Mouse (Mus musculus) lung, postnatal 0 days (tissue): ENCODE results near the gene Prkca. TPM values are rescaled to one million over a fixed set of nuclear protein-coding genes. Genes with fewer than 3 reads are reported as not detected.

Source experiments
- ATAC-seq: fragments of 200-750 bp; cut with Nextera tagmentation; 2 replicates; pipeline ENCODE4 v1.8.0; 2017; ENCODE audit warnings: moderate library complexity
- DNase-seq: peaks from one replicate; pipeline ENCODE4 v3.0.0-alpha.2; 2016; ENCODE audit warnings: low spot score
- H3K27ac ChIP-seq: fragments of 300-500 bp; sonication (generic); 2 replicates; pipeline ENCODE4 v1.5.1; 2014; ENCODE audit warnings: antibody characterized with exemption, mild to moderate bottlenecking, low read length, mixed read lengths
- H3K27me3 ChIP-seq: fragments of 300-500 bp; sonication (generic); replicated peaks from 2 replicates; pipeline ENCODE4 v1.6.1; 2014; ENCODE audit warnings: low read length, mixed read lengths; ENCODE audit not compliant: insufficient read depth
- H3K36me3 ChIP-seq: fragments of 300-500 bp; sonication (generic); 2 replicates; pipeline ENCODE4 v1.6.1; 2014; ENCODE audit warnings: low read length, mixed read lengths; ENCODE audit not compliant: insufficient read depth
- H3K4me1 ChIP-seq: fragments of 300-500 bp; sonication (generic); 2 replicates; pipeline ENCODE4 v1.6.1; 2014; ENCODE audit warnings: antibody characterized with exemption, low read depth, low read length, mixed read lengths; ENCODE audit not compliant: insufficient read depth
- H3K4me2 ChIP-seq: fragments of 300-500 bp; sonication (generic); replicated peaks from 2 replicates; pipeline ENCODE4 v1.6.1; 2014; ENCODE audit warnings: low read depth, mild to moderate bottlenecking, low read length, moderate library complexity, mixed read lengths
- H3K4me3 ChIP-seq: fragments of 300-500 bp; sonication (generic); 2 replicates; pipeline ENCODE4 v1.5.1; 2014; ENCODE audit warnings: low read depth, low read length
- H3K9ac ChIP-seq: fragments of 300-500 bp; sonication (generic); replicated peaks from 2 replicates; pipeline ENCODE4 v1.6.1; 2014; ENCODE audit warnings: low read depth, mild to moderate bottlenecking
- H3K9me3 ChIP-seq: fragments of 300-500 bp; sonication (generic); 2 replicates; pipeline ENCODE4 v1.6.1; 2016; ENCODE audit warnings: low read length, mixed read lengths
- CTCF ChIP-seq: IDR thresholded peaks from 2 replicates; pipeline ENCODE4 v1.5.1; 2016; ENCODE audit warnings: antibody characterized with exemption, mild to moderate bottlenecking
- EP300 ChIP-seq: IDR thresholded peaks from 2 replicates; pipeline ENCODE4 v1.6.1; 2016; ENCODE audit warnings: antibody characterized with exemption, mild to moderate bottlenecking, control low read depth
- WGBS: fragments of 180-500 bp; shearing (Covaris S2); extraction: QIAGEN DNeasy Blood & Tissue Kit; methylation state at CpG from one replicate; pipeline ENCODE4 v1.1.7; 2014; 5-methylcytosine and 5-hydroxymethylcytosine counted together
- polyA plus RNA-seq: library from polyadenylated mRNA; unstranded; fragments of >200 nt; fragmentation: Nextera tagmentation; extraction: Ambion mirVana; gene quantifications from 2 replicates; pipeline ENCODE4 v1.2.1, GENCODE M21; 2015

Prkca gene
- polyA plus RNA-seq, 1 experiment from 2014 or later: 4.0 TPM

DNA sequence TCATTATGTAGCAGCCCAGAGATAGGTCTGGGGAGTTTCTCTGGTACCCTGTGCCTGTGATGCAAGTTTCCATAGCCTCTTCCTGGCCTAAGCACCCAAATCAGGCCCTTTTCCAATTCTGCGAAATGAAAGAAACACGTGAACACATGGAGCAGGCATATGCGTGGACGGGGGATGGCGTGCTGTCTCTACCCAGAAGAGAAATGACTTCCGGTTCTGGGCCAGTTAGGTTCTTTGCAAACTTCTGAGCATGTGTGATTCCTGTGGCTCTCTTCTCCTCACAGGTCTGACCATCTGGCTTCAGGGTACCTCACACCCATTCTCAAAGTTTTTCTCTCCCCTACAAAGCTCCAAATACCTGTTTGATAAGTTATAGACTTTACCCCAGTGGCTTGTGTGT, 131.7 kb downstream of the Prkca start:
- H3K36me3 ChIP-seq: no peaks in the 10 kb centered on the region
- no peaks in the 10 kb centered on the region for H3K9me3 ChIP-seq
- DNase-seq (no peak), ATAC-seq (no peak)
- H3K4me3 ChIP-seq: no peak overlapping the region
- TF ChIP-seq CTCF: no peak
- TF ChIP-seq EP300: no peak
- H3K9ac ChIP-seq: no peak overlapping the region
- no peak overlapping the region for H3K27ac ChIP-seq
- peaks cover 2% of the 10 kb centered on the region; the same call in 1 of the 2 replicates for H3K4me1 ChIP-seq
- no peaks in the 10 kb centered on the region for H3K27me3 ChIP-seq
- H3K4me2 ChIP-seq: no peak overlapping the region
- 73% methylated on average over 6 of the region's 6 CpGs for WGBS

DNA sequence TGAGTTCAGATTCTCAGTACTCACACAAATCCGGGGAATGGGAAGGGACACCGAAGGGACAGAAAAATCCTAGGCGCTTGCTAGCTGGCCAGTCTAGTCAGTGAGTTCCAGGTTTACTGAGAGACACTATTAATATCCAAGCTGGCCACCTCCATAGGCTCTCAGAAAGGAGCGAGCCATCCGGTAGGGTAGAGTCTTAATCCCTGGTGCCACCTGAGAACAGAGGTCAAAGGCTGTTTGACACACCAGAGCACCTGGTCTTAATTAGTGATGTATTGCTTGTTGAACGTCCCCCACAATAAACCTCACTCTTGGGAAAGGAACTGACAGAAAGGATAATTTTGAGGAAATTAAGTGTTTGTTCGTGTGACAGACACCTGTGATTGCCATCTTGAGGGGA, 133.0 kb downstream of the Prkca start:
- WGBS: 83% methylated on average over 7 of the region's 7 CpGs
- Histone ChIP-seq H3K9me3 (no peaks in the 10 kb centered on the region), H3K4me1 (peaks cover 2% of the 10 kb centered on the region; the same call in 1 of the 2 replicates), H3K27ac (no peak overlapping the region), H3K36me3 (no peaks in the 10 kb centered on the region), H3K4me2 (no peak overlapping the region), H3K9ac (no peak overlapping the region), H3K27me3 (no peaks in the 10 kb centered on the region), H3K4me3 (no peak overlapping the region)
- TF ChIP-seq EP300 (no peak), CTCF (no peak)
- ATAC-seq (no peak), DNase-seq (no peak)

- no peak for TF ChIP-seq EP300
- TF ChIP-seq CTCF: no peak
- Histone ChIP-seq H3K4me2 (no peak overlapping the region), H3K4me1 (no peaks in the 10 kb centered on the region), H3K36me3 (no peaks in the 10 kb centered on the region), H3K27me3 (no peaks in the 10 kb centered on the region), H3K9me3 (no peaks in the 10 kb centered on the region), H3K9ac (no peak overlapping the region), H3K4me3 (no peak overlapping the region), H3K27ac (no peak overlapping the region)
- 99% methylated on average over 2 of the region's 2 CpGs for WGBS
- DNase-seq (no peak), ATAC-seq (no peak)
Observed at GRCm38 (mm10) chr11:108206602-108207001, 137.1 kb downstream of the Prkca start.

GRCm38 (mm10) chr11:108204895-108205248, 138.9 kb downstream of the Prkca start:
- no peak for ATAC-seq
- Histone ChIP-seq H3K27ac (no peak overlapping the region), H3K4me2 (no peak overlapping the region), H3K27me3 (no peaks in the 10 kb centered on the region), H3K9ac (no peak overlapping the region), H3K36me3 (no peaks in the 10 kb centered on the region), H3K9me3 (no peaks in the 10 kb centered on the region), H3K4me1 (no peaks in the 10 kb centered on the region), H3K4me3 (no peak overlapping the region)
- no peak for DNase-seq
- WGBS: 70% methylated on average over 5 of the region's 5 CpGs
- no peak for TF ChIP-seq CTCF
- TF ChIP-seq EP300: no peak

GRCm38 (mm10) chr11:108204202-108204894, 139.4 kb downstream of the Prkca start:
- no peak overlapping the region for H3K27ac ChIP-seq
- WGBS: 77% methylated on average over 7 of the region's 7 CpGs

GRCm38 (mm10) chr11:108202835-108203234, 140.9 kb downstream of the Prkca start:
- no peak for DNase-seq
- Histone ChIP-seq H3K27me3 (no peaks in the 10 kb centered on the region), H3K27ac (no peak overlapping the region), H3K4me1 (no peaks in the 10 kb centered on the region), H3K4me2 (no peak overlapping the region), H3K9ac (no peak overlapping the region), H3K4me3 (no peak overlapping the region), H3K9me3 (no peaks in the 10 kb centered on the region), H3K36me3 (no peaks in the 10 kb centered on the region)
- ATAC-seq: no peak
- TF ChIP-seq EP300 (no peak), CTCF (no peak)
- WGBS: 84% methylated on average over 7 of the region's 7 CpGs

More at GRCm38 (mm10) chr11:108204202-108204894, 139.4 kb downstream of the Prkca start:
- H3K36me3 ChIP-seq: no peaks in the 10 kb centered on the region
- H3K9ac ChIP-seq: no peak overlapping the region
- no peak overlapping the region for H3K4me2 ChIP-seq
- no peaks in the 10 kb centered on the region for H3K4me1 ChIP-seq
- DNase-seq (no peak), ATAC-seq (no peak)
- H3K9me3 ChIP-seq: no peaks in the 10 kb centered on the region
- TF ChIP-seq EP300 (no peak), CTCF (no peak)
- H3K27me3 ChIP-seq: no peaks in the 10 kb centered on the region
- H3K4me3 ChIP-seq: no peak overlapping the region
